Mouse (Mus musculus) midbrain, embryonic 10.5 days (tissue): ENCODE measurements around the gene Armh2. TPM values are rescaled to one million over a fixed set of nuclear protein-coding genes. Genes with fewer than 3 reads are reported as not detected.
A peak's percentile ranks its signal among the peaks of the same experiment; 100 is the strongest.
"Not testable (repeated sequence)": the region's sequence is repeated elsewhere in the genome, so short reads cannot be mapped to it uniquely, and the experiment has no call there.

Experiments used
- DNase-seq: peaks from one replicate; pipeline ENCODE4 v3.0.0-alpha.2; 2017; ENCODE audit warnings: low spot score
- H3K27ac ChIP-seq: fragments of 300-500 bp; sonication (generic); replicated peaks from 2 replicates; pipeline ENCODE4 v1.5.1; 2016; ENCODE audit warnings: mild to moderate bottlenecking
- H3K27me3 ChIP-seq: fragments of 300-500 bp; sonication (generic); 2 replicates; pipeline ENCODE4 v1.6.1; 2016; ENCODE audit warnings: low read depth, mild to moderate bottlenecking; ENCODE audit not compliant: poor library complexity, severe bottlenecking
- H3K36me3 ChIP-seq: fragments of 300-500 bp; sonication (generic); 2 replicates; pipeline ENCODE4 v1.6.1; 2016; ENCODE audit warnings: mild to moderate bottlenecking, moderate library complexity
- H3K4me1 ChIP-seq: fragments of 300-500 bp; sonication (generic); 2 replicates; pipeline ENCODE4 v1.6.1; 2016
- H3K4me3 ChIP-seq: fragments of 300-500 bp; sonication (generic); 2 replicates; pipeline ENCODE4 v1.5.1; 2016; ENCODE audit warnings: mild to moderate bottlenecking, moderate library complexity
- H3K9me3 ChIP-seq: fragments of 300-500 bp; sonication (generic); replicated peaks from 2 replicates; pipeline ENCODE4 v1.6.1; 2016; ENCODE audit warnings: mild to moderate bottlenecking
- WGBS: fragments of 180-500 bp; shearing (Covaris S2); methylation state at CpG from one replicate; pipeline ENCODE4 v1.1.7; 2016; 5-methylcytosine and 5-hydroxymethylcytosine counted together
- polyA plus RNA-seq: library from polyadenylated mRNA; unstranded; fragments of >200 nt; fragmentation: Nextera tagmentation; extraction: Ambion mirVana; gene quantifications from 2 replicates; pipeline ENCODE4 v1.2.1, GENCODE M21; 2016

Armh2 gene
- polyA plus RNA-seq, 1 experiment from 2014 or later: not detected

- WGBS: under 1% methylated on average over 79 of the region's 79 CpGs
- Histone ChIP-seq H3K27me3 (no peaks in the 10 kb centered on the region), H3K4me1 (peaks cover 24% of the 10 kb centered on the region), H3K27ac (peak within 1 kb of the TSS; percentile 99), H3K36me3 (peaks cover 38% of the 10 kb centered on the region), H3K9me3 (no peaks in the 10 kb centered on the region), H3K4me3 (peak within 1 kb of the TSS; percentile 96)
- DNase-seq: peak; percentile 91
These were observed 20.6 kb downstream of the Armh2 start, which contains the start of gene Gmnn for GRCm38 (mm10) chr13:24761403-24762227. Gmnn (minus strand) TSS chr13:24761923.

DNA sequence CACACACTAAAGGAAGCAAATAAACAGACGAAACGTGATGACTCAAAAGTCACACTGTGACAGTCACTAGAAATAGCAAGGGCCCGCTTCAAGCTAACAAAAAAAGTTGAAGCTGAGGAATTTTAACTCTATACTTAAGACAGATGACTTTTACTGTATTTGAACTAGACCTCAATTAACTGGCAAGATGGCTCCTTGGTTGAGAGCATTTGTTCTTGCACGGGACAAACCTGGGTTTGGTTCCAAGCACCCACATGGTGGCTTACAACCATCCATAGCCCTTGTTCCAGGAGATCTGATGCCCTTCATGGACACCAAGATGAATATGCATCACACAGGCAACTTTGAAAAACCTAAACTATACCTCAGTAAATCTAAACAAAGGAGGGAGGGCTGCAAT, 21.2 kb downstream of the Armh2 start:
- Histone ChIP-seq H3K9me3 (no peaks in the 10 kb centered on the region), H3K4me1 (peaks cover 24% of the 10 kb centered on the region), H3K27me3 (no peaks in the 10 kb centered on the region), H3K4me3 (peak overlapping the region; percentile 96), H3K27ac (peak overlapping the region; percentile 99), H3K36me3 (peaks cover 31% of the 10 kb centered on the region)
- DNase-seq: no peak
- WGBS: 49% methylated on average over 4 of the region's 4 CpGs

DNA sequence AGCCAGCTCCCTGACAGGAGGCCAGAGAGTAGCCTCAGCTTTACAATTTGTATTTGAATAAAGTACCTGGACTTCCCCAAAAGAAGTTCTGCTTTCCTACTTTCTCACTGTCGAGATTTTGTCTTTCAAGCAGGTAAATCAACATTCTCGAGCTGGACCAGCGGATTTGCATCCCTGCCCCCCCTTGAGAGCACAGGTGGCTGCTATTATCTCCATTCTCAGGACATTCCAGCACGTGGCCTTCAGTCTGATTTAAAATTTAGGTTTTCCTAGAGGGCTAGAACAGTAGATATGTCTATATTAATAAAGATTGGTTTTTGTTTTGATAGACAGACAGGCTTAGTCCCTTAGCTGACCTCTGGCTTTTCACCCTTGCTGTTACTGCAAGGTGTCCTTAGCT, 26.8 kb downstream of the Armh2 start:
- WGBS: 75% methylated on average over 4 of the region's 4 CpGs
- H3K4me3 ChIP-seq, DNase-seq, H3K9me3 ChIP-seq, H3K36me3 ChIP-seq, H3K27ac ChIP-seq, H3K4me1 ChIP-seq, H3K27me3 ChIP-seq: not testable (repeated sequence)

- not testable (repeated sequence) for DNase-seq, H3K27ac ChIP-seq, H3K9me3 ChIP-seq, H3K4me3 ChIP-seq, H3K4me1 ChIP-seq, H3K36me3 ChIP-seq, H3K27me3 ChIP-seq
- WGBS: 93% methylated on average over 10 of the region's 10 CpGs
These were observed 30.4 kb downstream of the Armh2 start for GRCm38 (mm10) chr13:24771482-24771881.

DNA sequence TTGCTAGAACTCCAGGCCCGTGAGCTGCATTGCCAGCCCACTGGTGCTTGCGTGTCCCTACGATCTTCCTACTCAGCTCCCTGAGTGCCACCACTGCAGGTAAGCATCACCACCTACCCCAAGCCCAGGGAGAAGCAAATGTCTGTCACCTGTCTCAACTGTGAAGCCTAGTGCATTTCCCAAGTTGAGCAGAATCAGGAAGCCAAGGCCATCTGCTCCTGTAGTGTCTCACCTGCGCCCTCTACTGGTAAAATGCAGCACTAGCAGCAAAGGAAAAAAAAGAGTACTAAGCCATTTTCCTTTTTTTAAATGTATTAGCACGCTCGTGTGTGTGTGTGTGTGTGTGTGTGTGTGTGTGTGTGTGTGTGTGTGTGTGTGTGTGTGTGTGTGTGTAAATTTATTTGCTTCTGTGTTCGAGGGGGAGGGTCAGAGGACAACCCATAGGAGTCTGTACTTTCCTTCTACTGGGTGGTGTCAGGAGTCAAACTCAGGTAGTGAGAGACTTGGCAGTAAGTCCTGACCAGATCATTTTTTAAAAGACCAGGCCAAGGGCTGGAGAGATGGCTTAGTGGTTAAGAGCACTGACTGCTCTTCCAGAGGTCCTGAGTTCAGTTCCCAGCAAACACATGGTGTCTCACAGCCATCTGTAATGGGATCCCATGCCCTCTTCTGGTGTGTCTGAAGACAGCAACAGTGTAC, 35.3 kb downstream of the Armh2 start:
- no peaks in the 10 kb centered on the region for H3K9me3 ChIP-seq
- H3K4me1 ChIP-seq: no peaks in the 10 kb centered on the region
- no peak overlapping the region for H3K27ac ChIP-seq
- no peak overlapping the region for H3K4me3 ChIP-seq
- peak; percentile 54 for DNase-seq
- H3K27me3 ChIP-seq: no peaks in the 10 kb centered on the region
- no peaks in the 10 kb centered on the region for H3K36me3 ChIP-seq
- 61% methylated on average over 7 of the region's 7 CpGs for WGBS

- no peaks in the 10 kb centered on the region for H3K27me3 ChIP-seq
- no peaks in the 10 kb centered on the region for H3K4me1 ChIP-seq
- H3K36me3 ChIP-seq: no peaks in the 10 kb centered on the region
- no peak for DNase-seq
- no peak overlapping the region for H3K4me3 ChIP-seq
- H3K27ac ChIP-seq: no peak overlapping the region
- H3K9me3 ChIP-seq: no peaks in the 10 kb centered on the region
- 77% methylated on average over 2 of the region's 2 CpGs for WGBS
These were observed 37.0 kb downstream of the Armh2 start for GRCm38 (mm10) chr13:24778026-24778425.

DNA sequence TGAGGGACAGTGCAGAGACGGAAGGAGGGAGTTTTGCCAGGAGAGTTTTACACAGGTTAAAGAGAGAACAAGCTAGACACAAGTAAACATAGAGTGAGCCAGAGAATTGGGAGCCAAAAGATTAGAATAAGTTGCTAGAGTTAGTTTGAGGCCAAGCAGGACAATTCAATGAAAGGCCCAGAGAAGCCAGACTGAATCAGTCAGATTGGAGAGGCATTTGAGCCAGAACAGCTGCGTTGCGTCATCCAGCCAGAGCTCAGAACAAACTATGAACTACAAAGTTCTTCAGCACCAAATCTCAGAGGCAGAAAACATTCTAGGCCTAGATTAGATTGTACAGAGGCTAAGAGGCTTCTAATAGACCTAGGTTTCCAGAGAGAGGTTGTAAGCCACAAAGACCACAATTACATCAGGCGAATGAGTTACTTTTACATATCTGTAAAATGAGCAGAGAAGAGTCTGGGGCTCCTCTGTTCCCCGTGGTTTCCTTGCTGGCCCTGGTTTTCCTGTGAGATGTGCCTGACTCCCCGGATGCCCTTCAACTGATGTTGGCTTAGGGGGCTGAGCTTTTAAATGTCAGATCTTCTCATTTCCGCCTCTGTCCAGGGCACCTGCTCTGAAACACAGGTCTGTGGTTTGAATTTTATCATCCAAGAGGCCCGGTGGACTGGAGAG, 37.8 kb downstream of the Armh2 start:
- Histone ChIP-seq H3K27ac (no peak overlapping the region), H3K27me3 (no peaks in the 10 kb centered on the region), H3K36me3 (no peaks in the 10 kb centered on the region), H3K9me3 (no peaks in the 10 kb centered on the region), H3K4me1 (no peaks in the 10 kb centered on the region), H3K4me3 (no peak overlapping the region)
- no peak for DNase-seq
- 85% methylated on average over 8 of the region's 8 CpGs for WGBS

DNA sequence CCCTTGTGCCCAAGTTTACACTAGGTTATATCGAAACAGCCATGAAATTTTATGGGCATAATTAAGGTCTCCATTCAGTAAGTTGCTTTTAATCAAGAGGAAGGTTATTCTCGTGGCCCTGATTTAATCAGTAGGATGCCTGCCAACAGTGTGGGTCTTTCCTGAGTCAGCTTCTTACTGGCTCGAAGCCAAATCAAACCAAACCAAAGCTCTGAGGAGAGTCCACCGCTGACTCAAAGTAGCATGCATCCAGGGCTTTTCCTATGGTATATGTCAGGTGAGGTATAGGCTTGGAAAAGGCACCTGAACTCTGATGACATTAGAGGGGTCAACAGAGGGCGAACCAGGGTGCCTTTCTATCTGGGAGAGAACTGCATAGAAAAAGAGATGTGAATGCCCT, 40.9 kb downstream of the Armh2 start:
- H3K4me1 ChIP-seq: 0 out of 2 replicates have a peak, but pooled peaks cover 5% of the 10 kb centered on the region
- no peak for DNase-seq
- no peaks in the 10 kb centered on the region for H3K36me3 ChIP-seq
- no peak overlapping the region for H3K4me3 ChIP-seq
- H3K9me3 ChIP-seq: no peaks in the 10 kb centered on the region
- no peaks in the 10 kb centered on the region for H3K27me3 ChIP-seq
- WGBS: 88% methylated on average over 5 of the region's 5 CpGs
- no peak overlapping the region for H3K27ac ChIP-seq

DNA sequence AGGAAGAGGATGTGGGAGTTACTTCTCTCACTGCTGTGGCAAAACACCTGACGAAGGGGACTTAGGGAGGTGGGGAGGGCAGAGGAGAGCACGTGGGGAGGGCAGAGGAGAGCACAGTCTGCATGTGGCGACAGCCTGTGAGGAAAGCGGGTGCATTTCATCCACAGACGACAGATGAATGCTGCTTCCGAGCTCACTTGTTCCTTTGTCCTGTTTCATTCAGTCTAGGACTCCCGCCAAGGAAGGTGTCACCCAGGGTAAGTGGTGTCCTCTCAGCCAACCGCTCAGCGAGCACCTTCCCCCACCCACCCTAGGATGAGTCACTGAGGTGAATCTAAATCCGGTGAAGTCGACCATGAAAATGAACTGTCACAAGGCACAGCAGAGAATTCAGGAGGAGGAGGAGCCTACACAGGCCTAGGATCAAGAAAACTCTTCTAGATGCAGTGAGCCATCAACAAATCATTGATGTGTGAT, 45.0 kb downstream of the Armh2 start:
- Histone ChIP-seq H3K4me3 (no peak overlapping the region), H3K27me3 (no peaks in the 10 kb centered on the region), H3K4me1 (0 out of 2 replicates have a peak, but pooled peaks cover 5% of the 10 kb centered on the region), H3K36me3 (no peaks in the 10 kb centered on the region), H3K9me3 (no peaks in the 10 kb centered on the region), H3K27ac (no peak overlapping the region)
- DNase-seq: no peak
- 51% methylated on average over 11 of the region's 11 CpGs for WGBS

DNA sequence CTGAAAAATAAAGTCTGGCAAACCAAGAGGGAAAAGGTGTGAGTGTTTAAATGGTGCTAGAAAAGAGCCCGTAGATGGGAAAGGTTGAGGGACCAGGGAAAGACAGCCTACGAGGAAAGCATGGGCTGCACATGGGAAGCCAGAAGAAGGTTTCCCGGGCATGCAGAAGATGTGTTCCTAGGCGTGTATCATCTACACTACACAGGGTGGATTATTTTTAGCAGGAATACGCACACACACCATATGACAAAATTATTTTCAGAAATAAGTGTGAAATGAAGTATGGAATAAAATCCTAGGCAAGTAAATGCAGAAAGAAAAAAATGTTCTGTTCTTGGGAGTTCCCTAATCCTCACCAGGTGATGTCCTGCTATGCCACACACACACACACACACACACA, 46.4 kb downstream of the Armh2 start:
- 86% methylated on average over 5 of the region's 5 CpGs for WGBS
- H3K27ac ChIP-seq: no peak overlapping the region
- no peaks in the 10 kb centered on the region for H3K36me3 ChIP-seq
- H3K4me3 ChIP-seq: no peak overlapping the region
- H3K4me1 ChIP-seq: 0 out of 2 replicates have a peak, but pooled peaks cover 5% of the 10 kb centered on the region
- no peaks in the 10 kb centered on the region for H3K9me3 ChIP-seq
- no peaks in the 10 kb centered on the region for H3K27me3 ChIP-seq
- DNase-seq: no peak

DNA sequence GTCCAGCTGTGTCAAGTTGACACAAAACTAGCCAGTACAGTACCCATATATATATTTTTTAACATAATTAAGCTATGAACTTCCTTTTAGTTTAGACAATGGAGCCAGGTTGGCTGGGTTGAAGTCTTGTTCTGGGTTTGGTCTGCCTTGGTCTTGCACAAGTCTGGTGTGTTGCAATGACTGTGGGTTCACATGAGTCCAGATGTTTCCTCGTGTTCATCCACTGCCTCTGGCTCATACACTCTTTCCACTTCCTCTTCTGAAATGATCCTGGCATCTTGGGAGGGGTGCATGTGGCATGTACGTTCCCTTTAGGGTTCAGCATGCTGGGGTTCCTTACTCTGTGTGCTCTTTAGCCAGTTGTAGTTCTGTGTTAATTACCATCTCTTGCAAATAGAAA, 50.3 kb downstream of the Armh2 start:
- Histone ChIP-seq H3K4me1 (0 out of 2 replicates have a peak, but pooled peaks cover under 1% of the 10 kb centered on the region), H3K27ac (no peak overlapping the region), H3K36me3 (no peaks in the 10 kb centered on the region), H3K9me3 (no peaks in the 10 kb centered on the region), H3K27me3 (no peaks in the 10 kb centered on the region), H3K4me3 (no peak overlapping the region)
- WGBS: 74% methylated on average over 2 of the region's 2 CpGs
- no peak for DNase-seq

DNA sequence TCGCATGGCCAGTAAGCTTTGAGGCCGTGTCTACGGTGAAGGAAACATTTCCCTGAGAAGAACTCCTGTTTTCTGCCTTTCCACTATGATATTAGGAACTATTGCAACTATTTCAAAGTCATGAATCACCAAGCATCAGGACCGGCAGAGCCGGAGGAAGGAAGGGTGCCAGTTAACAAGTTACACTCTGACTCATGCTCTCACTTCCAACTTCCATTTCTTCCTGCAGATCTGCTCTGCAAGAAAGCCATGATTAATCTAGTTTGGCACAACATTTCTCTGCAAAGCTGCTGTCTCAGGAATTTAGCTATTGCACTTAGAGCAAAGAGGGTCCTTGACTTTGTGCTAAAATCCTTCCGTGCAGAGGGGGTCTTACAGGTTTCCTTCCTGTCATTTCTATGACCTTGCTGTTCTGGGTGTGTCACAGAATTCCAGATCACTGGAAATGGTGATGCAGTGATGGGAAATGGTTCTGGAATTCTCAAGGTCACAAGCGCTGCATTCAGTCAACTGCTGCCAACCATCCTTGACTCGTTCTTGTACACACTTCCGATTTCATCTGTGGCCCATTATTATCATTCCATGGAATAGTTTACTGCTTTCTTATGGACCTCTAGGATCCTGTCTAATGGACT, 51.5 kb downstream of the Armh2 start:
- Histone ChIP-seq H3K27me3 (no peaks in the 10 kb centered on the region), H3K9me3 (no peaks in the 10 kb centered on the region), H3K4me1 (no peaks in the 10 kb centered on the region), H3K27ac (no peak overlapping the region), H3K36me3 (no peaks in the 10 kb centered on the region), H3K4me3 (no peak overlapping the region)
- WGBS: 95% methylated on average over 9 of the region's 9 CpGs
- DNase-seq: no peak
